Mouse (Mus musculus): Measurements from ENCODE around the gene Tubgcp2.

GRCm38 (mm10) chr7:139994202-139994601 is 42.3 kb downstream of the Tubgcp2 start:
- TF ChIP-seq CTCF (IDR thresholded peaks at IDR 0.05; ENCODE audit: low read depth) (no peak), EP300 (IDR thresholded peaks at IDR 0.05; ENCODE audit: low read depth) (no peak)

All from heart, postnatal 0 days (tissue).